Mouse (Mus musculus) erythroblast, embryonic 14.5 days (primary cell): ENCODE measurements around the gene Gm10309.

Source experiments
- GATA1 ChIP-seq: IDR thresholded peaks from 2 replicates; pipeline ENCODE4 v1.6.1; 2012; ENCODE audit warnings: low read length, inconsistent platforms, mixed read lengths
- TAL1 ChIP-seq: IDR thresholded peaks from 3 replicates; pipeline ENCODE4 v1.6.1; 2012; ENCODE audit warnings: low read length, inconsistent platforms, mixed read lengths

- TF ChIP-seq GATA1 (no peak), TAL1 (no peak)
Measured at GRCm38 (mm10) chr17:86460645-86461430, 44.2 kb downstream of the Gm10309 start.
